Comparison of ENCODE assay signal across 8 mouse cellular contexts in the genomic region with DNA sequence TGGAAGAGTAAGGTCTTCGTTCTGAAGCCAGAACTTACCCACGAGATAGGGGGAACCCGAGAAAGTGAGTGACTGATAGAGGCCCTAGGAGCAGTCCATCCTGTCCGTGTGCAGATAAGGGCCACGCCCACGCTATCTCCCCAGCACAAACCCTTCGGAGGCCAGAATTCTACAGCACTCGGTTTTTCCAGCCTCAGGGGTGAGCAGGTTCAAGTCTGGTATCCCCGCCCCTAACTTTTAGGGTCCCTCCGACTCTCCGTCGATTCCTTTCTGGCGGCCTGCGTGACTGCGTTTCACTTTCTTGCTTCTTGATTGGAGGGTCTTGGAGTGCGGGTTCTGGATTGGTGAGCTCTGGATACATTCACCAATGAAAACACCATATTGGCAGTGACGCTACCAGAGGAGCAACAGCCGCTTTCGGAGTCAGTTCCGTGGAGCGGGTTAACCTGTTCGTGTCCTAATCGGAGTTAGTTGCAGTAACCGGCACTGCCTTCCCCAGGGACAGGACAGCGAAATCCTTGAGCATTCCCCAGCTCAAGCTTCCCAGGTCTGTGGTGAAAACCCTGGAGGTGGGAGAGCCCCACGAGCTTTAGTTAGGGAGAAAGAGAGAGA. TPM values are rescaled to one million over a fixed set of nuclear protein-coding genes. Genes with fewer than 3 reads are reported as not detected.
DNase-seq lines count a peak whose midpoint lies in the region; ATAC-seq lines count a peak whose summit lies in the region.

A gene (minus strand): TSS at position 271 of the 612 bp plus-strand sequence.

- H3K4me1 ChIP-seq in hindbrain, embryonic 11.5 days (replicated peaks; ENCODE audit: control insufficient read depth, insufficient read depth, low read length): peaks cover 7% of the 10 kb centered on the region

- H3K27ac ChIP-seq in hindbrain, embryonic 11.5 days (ENCODE audit: low read depth, low read length): peak within 1 kb of the TSS; percentile 58

- peak within 1 kb of the TSS; percentile 66 for H3K4me3 ChIP-seq in hindbrain, embryonic 11.5 days (ENCODE audit: low read depth, low read length)

- under 1% methylated on average over 26 of the region's 26 CpGs for WGBS in hindbrain, embryonic 11.5 days

- H3K27me3 ChIP-seq in hindbrain, embryonic 11.5 days (ENCODE audit: control insufficient read depth, insufficient read depth, low read length): no peaks in the 10 kb centered on the region

- peak within 1 kb of the TSS; percentile 68 for H3K9ac ChIP-seq in hindbrain, embryonic 11.5 days (ENCODE audit: low read depth, low read length)

- ATAC-seq in frontal cortex, adult (ENCODE audit: low TSS enrichment): peak; percentile 93
- peak; percentile 98 for ATAC-seq in hindbrain, embryonic 11.5 days (ENCODE audit: low FRiP score)

- peak within 1 kb of the TSS; percentile 82 for H3K4me2 ChIP-seq in hindbrain, embryonic 11.5 days (replicated peaks; ENCODE audit: low read depth, low read length)

- H3K9me3 ChIP-seq in hindbrain, embryonic 11.5 days (ENCODE audit: control insufficient read depth, low read length): no peaks in the 10 kb centered on the region

- peaks cover 8% of the 10 kb centered on the region; the same call in 1 of the 2 replicates for H3K36me3 ChIP-seq in hindbrain, embryonic 11.5 days (ENCODE audit: control insufficient read depth, insufficient read depth, low read length)

- DNase-seq in MN1 (ENCODE audit: low spot score): peak; percentile 98
- DNase-seq in cerebellum, adult 9-10 months: peak; percentile 96
- DNase-seq in hindbrain, embryonic 11.5 days (ENCODE audit: low spot score): peak; percentile 86
- peak; percentile 83 to 86 for DNase-seq in layer of hippocampus, postnatal 10 days (ENCODE audit: low spot score in 2 of 2)
- DNase-seq in lung, postnatal 10 days: peak; percentile 96
- DNase-seq in ovary, postnatal 36 days (ENCODE audit: low spot score): peak; percentile 84
- peak; percentile 88 for DNase-seq in thymus, postnatal 25 days

RNA-seq across cellular contexts. Expression of the gene that starts here (rescaled TPM):
- polyA plus RNA-seq in hindbrain, embryonic 11.5 days (2014; fragmentation: Nextera tagmentation; extraction: Ambion mirVana): 48.1 and 51.8 TPM in 2 replicates
- total RNA-seq in layer of hippocampus, postnatal 10 days (2021): 10 to 100 TPM; 28.8 to 30.0 TPM

Comparison
In these comparisons a context has a peak if more than half of its experiments do, and no peak if none do; other contexts are left out.
1. Peak in every context shown above with its lines: DNase-seq, ATAC-seq, H3K4me3 ChIP-seq and H3K27ac ChIP-seq.